Mouse (Mus musculus) forebrain, embryonic 16.5 days (tissue): ENCODE data around the gene Olfr9. TPM values are rescaled to one million over a fixed set of nuclear protein-coding genes. Genes with fewer than 3 reads are reported as not detected.
A peak's percentile ranks its signal among the peaks of the same experiment; 100 is the strongest.
"Not testable (repeated sequence)": the region's sequence is repeated elsewhere in the genome, so short reads cannot be mapped to it uniquely, and the experiment has no call there.

Source experiments
- ATAC-seq: fragments of 200-750 bp; cut with Nextera tagmentation; 2 replicates; pipeline ENCODE4 v1.8.0; 2017; ENCODE audit warnings: mild to moderate bottlenecking, moderate library complexity
- H3K27ac ChIP-seq: fragments of 300-500 bp; sonication (generic); 2 replicates; pipeline ENCODE4 v1.5.1; 2014; ENCODE audit warnings: low read length, control low read depth
- H3K27me3 ChIP-seq: fragments of 300-500 bp; sonication (generic); replicated peaks from 2 replicates; pipeline ENCODE4 v1.6.1; 2014; ENCODE audit warnings: low read length; ENCODE audit not compliant: control insufficient read depth, insufficient read depth
- H3K36me3 ChIP-seq: fragments of 300-500 bp; sonication (generic); 2 replicates; pipeline ENCODE4 v1.6.1; 2014; ENCODE audit not compliant: control insufficient read depth, insufficient read depth
- H3K4me1 ChIP-seq: fragments of 300-500 bp; sonication (generic); replicated peaks from 2 replicates; pipeline ENCODE4 v1.6.1; 2014; ENCODE audit warnings: low read length; ENCODE audit not compliant: control insufficient read depth, insufficient read depth
- H3K4me2 ChIP-seq: fragments of 300-500 bp; sonication (generic); 2 replicates; pipeline ENCODE4 v1.6.1; 2014; ENCODE audit warnings: mild to moderate bottlenecking, low read length, control low read depth
- H3K4me3 ChIP-seq: fragments of 300-500 bp; sonication (generic); replicated peaks from 2 replicates; pipeline ENCODE4 v1.5.1; 2014; ENCODE audit warnings: mild to moderate bottlenecking, low read length, control low read depth
- H3K9ac ChIP-seq: fragments of 300-500 bp; sonication (generic); replicated peaks from 2 replicates; pipeline ENCODE4 v1.6.1; 2014; ENCODE audit warnings: low read depth, low read length, control low read depth
- H3K9me3 ChIP-seq: fragments of 300-500 bp; sonication (generic); 2 replicates; pipeline ENCODE4 v1.6.1; 2016; ENCODE audit warnings: low read length; ENCODE audit not compliant: control insufficient read depth
- WGBS: fragments of 180-500 bp; shearing (Covaris S2); extraction: QIAGEN DNeasy Blood & Tissue Kit; methylation state at CpG from one replicate; pipeline ENCODE4 v1.1.7; 2014; 5-methylcytosine and 5-hydroxymethylcytosine counted together
- polyA plus RNA-seq: library from polyadenylated mRNA; unstranded; fragments of >200 nt; fragmentation: Nextera tagmentation; extraction: Ambion mirVana; gene quantifications from 2 replicates; pipeline ENCODE4 v1.2.1, GENCODE M21; 2015

The Olfr9 gene
- polyA plus RNA-seq, 1 experiment from 2014 or later = not detected

- H3K4me1 ChIP-seq = no peaks in the 10 kb centered on the region
- H3K9me3 ChIP-seq = no peaks in the 10 kb centered on the region
- H3K4me2 ChIP-seq = no peak overlapping the region
- no peak overlapping the region for H3K9ac ChIP-seq
- H3K27me3 ChIP-seq = no peaks in the 10 kb centered on the region
- H3K36me3 ChIP-seq = no peaks in the 10 kb centered on the region
- no peak for ATAC-seq
- H3K27ac ChIP-seq = no peak overlapping the region
- WGBS = 92% methylated on average over 6 of the region's 6 CpGs
- no peak overlapping the region for H3K4me3 ChIP-seq
Measured at GRCm38 (mm10) chr10:128965871-128966270, 23.4 kb upstream of the Olfr9 start.

GRCm38 (mm10) chr10:128968341-128968749 is 20.9 kb upstream of the Olfr9 start:
- H3K27me3 ChIP-seq = no peaks in the 10 kb centered on the region
- H3K36me3 ChIP-seq = no peaks in the 10 kb centered on the region
- no peak for ATAC-seq
- H3K9ac ChIP-seq = no peak overlapping the region
- no peak overlapping the region for H3K4me2 ChIP-seq
- no peaks in the 10 kb centered on the region for H3K4me1 ChIP-seq
- WGBS = 72% methylated on average over 1 of the region's 1 CpGs
- no peak overlapping the region for H3K27ac ChIP-seq
- H3K9me3 ChIP-seq = no peaks in the 10 kb centered on the region
- H3K4me3 ChIP-seq = no peak overlapping the region

GRCm38 (mm10) chr10:128970740-128971250 is 18.4 kb upstream of the Olfr9 start:
- ATAC-seq = no peak
- H3K9me3 ChIP-seq = no peaks in the 10 kb centered on the region
- no peaks in the 10 kb centered on the region for H3K27me3 ChIP-seq
- no peak overlapping the region for H3K4me2 ChIP-seq
- no peak overlapping the region for H3K4me3 ChIP-seq
- no peaks in the 10 kb centered on the region for H3K36me3 ChIP-seq
- H3K9ac ChIP-seq = no peak overlapping the region
- 38% methylated on average over 1 of the region's 1 CpGs for WGBS
- H3K27ac ChIP-seq = no peak overlapping the region
- H3K4me1 ChIP-seq = no peaks in the 10 kb centered on the region

GRCm38 (mm10) chr10:128972841-128973240 is 16.4 kb upstream of the Olfr9 start:
- no peak for ATAC-seq
- 72% methylated on average over 4 of the region's 4 CpGs for WGBS
- Histone ChIP-seq H3K36me3 (no peaks in the 10 kb centered on the region), H3K9me3 (no peaks in the 10 kb centered on the region), H3K27me3 (no peaks in the 10 kb centered on the region), H3K9ac (no peak overlapping the region), H3K4me1 (no peaks in the 10 kb centered on the region), H3K4me2 (no peak overlapping the region), H3K27ac (no peak overlapping the region), H3K4me3 (no peak overlapping the region)

- no peaks in the 10 kb centered on the region for H3K9me3 ChIP-seq
- H3K9ac ChIP-seq = no peak overlapping the region
- WGBS = 66% methylated on average over 3 of the region's 3 CpGs
- no peak overlapping the region for H3K27ac ChIP-seq
- H3K4me3 ChIP-seq = no peak overlapping the region
- no peaks in the 10 kb centered on the region for H3K4me1 ChIP-seq
- H3K36me3 ChIP-seq = no peaks in the 10 kb centered on the region
- no peaks in the 10 kb centered on the region for H3K27me3 ChIP-seq
- H3K4me2 ChIP-seq = no peak overlapping the region
- ATAC-seq = no peak
Measured at GRCm38 (mm10) chr10:128976395-128976794, 12.8 kb upstream of the Olfr9 start.

GRCm38 (mm10) chr10:128977522-128978114 is 11.6 kb upstream of the Olfr9 start:
- ATAC-seq = peak; percentile 87
- Histone ChIP-seq H3K9ac (0 out of 2 replicates have a peak overlapping the region, but pooled peaks have one; percentile 22), H3K27ac (no peak overlapping the region), H3K27me3 (no peaks in the 10 kb centered on the region), H3K4me1 (no peaks in the 10 kb centered on the region), H3K4me2 (no peak overlapping the region), H3K9me3 (no peaks in the 10 kb centered on the region), H3K4me3 (no peak overlapping the region), H3K36me3 (no peaks in the 10 kb centered on the region)
- WGBS = 30% methylated on average over 9 of the region's 9 CpGs

GRCm38 (mm10) chr10:128980644-128981365 is 8.4 kb upstream of the Olfr9 start:
- no peaks in the 10 kb centered on the region for H3K27me3 ChIP-seq
- no peak overlapping the region for H3K9ac ChIP-seq
- H3K36me3 ChIP-seq = no peaks in the 10 kb centered on the region
- H3K4me1 ChIP-seq = no peaks in the 10 kb centered on the region
- ATAC-seq = no peak
- H3K27ac ChIP-seq = no peak overlapping the region
- no peaks in the 10 kb centered on the region for H3K9me3 ChIP-seq
- H3K4me3 ChIP-seq = no peak overlapping the region
- H3K4me2 ChIP-seq = no peak overlapping the region
- WGBS = 86% methylated on average over 3 of the region's 3 CpGs

- H3K4me3 ChIP-seq, H3K27ac ChIP-seq, H3K9me3 ChIP-seq, H3K36me3 ChIP-seq, H3K9ac ChIP-seq, H3K4me2 ChIP-seq, ATAC-seq, H3K4me1 ChIP-seq, H3K27me3 ChIP-seq: not testable (repeated sequence)
- WGBS = 71% methylated on average over 7 of the region's 10 CpGs
Measured at GRCm38 (mm10) chr10:128990129-128990850, 1.1 kb downstream of the Olfr9 start.

- Histone ChIP-seq H3K36me3 (no peaks in the 10 kb centered on the region), H3K4me2 (no peak overlapping the region), H3K4me1 (no peaks in the 10 kb centered on the region), H3K27ac (no peak overlapping the region), H3K9ac (no peak overlapping the region), H3K27me3 (no peaks in the 10 kb centered on the region), H3K9me3 (no peaks in the 10 kb centered on the region), H3K4me3 (no peak overlapping the region)
- ATAC-seq = no peak
Measured at GRCm38 (mm10) chr10:128990994-128991393, 1.8 kb downstream of the Olfr9 start.
